Mouse (Mus musculus) liver, postnatal 0 days (tissue): ENCODE measurements at regions not wholly inside any gene's neighbourhood (a gene's known extent, or its start where the extent isn't known, plus 50 kb on each side); places are given as distances from the start of the nearest gene placed in this dataset.

Source experiments
- CTCF ChIP-seq: sonication (generic); IDR thresholded peaks from 2 replicates; pipeline ENCODE4 v1.5.1; 2016; ENCODE audit warnings: antibody characterized with exemption, low read depth
- EP300 ChIP-seq: IDR thresholded peaks from 2 replicates; pipeline ENCODE4 v1.6.1; 2016; ENCODE audit warnings: antibody characterized with exemption, low read depth, mild to moderate bottlenecking

- TF ChIP-seq CTCF (no peak), EP300 (no peak)
Observed at GRCm38 (mm10) chr14:64589126-64589525, 485.0 kb downstream of the Prss52 start.
